In the genomic region with DNA sequence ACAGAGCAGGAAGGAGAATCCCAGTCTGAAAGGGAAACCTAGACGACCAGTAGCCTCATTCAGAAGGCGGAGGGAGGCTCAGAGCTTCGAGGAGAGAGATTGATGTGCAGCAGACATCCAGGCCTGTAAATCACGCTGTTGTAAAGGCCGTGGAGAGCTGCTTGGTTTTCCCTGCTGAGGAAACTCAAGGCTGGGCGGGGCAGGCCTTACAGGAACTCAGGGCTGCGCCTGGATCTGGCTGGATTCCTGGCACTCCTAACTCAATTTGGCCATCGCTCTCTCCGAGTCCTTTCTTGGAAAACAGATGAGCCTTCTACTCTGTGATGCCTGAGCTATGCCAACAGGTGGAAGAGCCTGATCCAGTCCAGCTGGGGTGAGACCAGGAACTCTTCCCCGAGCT, we compare ENCODE assay signal across 12 mouse cellular contexts.
DNase-seq lines count a peak whose midpoint lies in the region; ATAC-seq lines count a peak whose summit lies in the region.
"Had no signal": no experiment of that assay in that cellular context is flagged by ENCODE, and none has a peak within 500 bp of the region (broad histone marks: within the 10 kb centered on the region; RNA-seq: fewer than 3 reads in every experiment).

No protein-coding gene starts in this region.

- H3K27ac ChIP-seq in heart, embryonic 10.5 days: no peak overlapping the region
- H3K27ac ChIP-seq in liver, embryonic 11.5 days (ENCODE audit: low read depth, low read length): no peak overlapping the region
- no peak overlapping the region for H3K27ac ChIP-seq in midbrain, embryonic 11.5 days (ENCODE audit: low read depth, low read length)
- H3K27ac ChIP-seq: forebrain, embryonic 10.5 days; heart, embryonic 13.5 days; liver, embryonic 13.5 days had no signal

- 75% methylated on average over 10 of the region's 10 CpGs for WGBS in heart, embryonic 10.5 days
- 69% methylated on average over 10 of the region's 10 CpGs for WGBS in liver, embryonic 11.5 days
- WGBS in midbrain, embryonic 11.5 days: 87% methylated on average over 10 of the region's 10 CpGs

- ATAC-seq in liver, embryonic 11.5 days (replicated peaks; ENCODE audit: low FRiP score): no peak
- no peak for ATAC-seq in midbrain, embryonic 11.5 days (ENCODE audit: low FRiP score)

- H3K4me1 ChIP-seq in heart, embryonic 10.5 days: peaks cover 31% of the 10 kb centered on the region
- no peaks in the 10 kb centered on the region for H3K4me1 ChIP-seq in liver, embryonic 11.5 days (replicated peaks; ENCODE audit: control insufficient read depth, insufficient read depth, low read length)
- 0 out of 2 replicates have a peak, but pooled peaks cover 2% of the 10 kb centered on the region for H3K4me1 ChIP-seq in midbrain, embryonic 11.5 days (ENCODE audit: control insufficient read depth, insufficient read depth, low read length)
- H3K4me1 ChIP-seq: liver, embryonic 13.5 days had no signal

- DNase-seq in heart, adult 11 months: peak; percentile 96
- DNase-seq in heart, embryonic 10.5 days (ENCODE audit: low spot score): no peak
- DNase-seq in urinary bladder, postnatal 14 days (ENCODE audit: low spot score): peak; percentile 41
- no peak for DNase-seq in urinary bladder, postnatal 10 days (ENCODE audit: low spot score)
- peak; percentile 45 for DNase-seq in kidney, postnatal 10 days
- no peak for DNase-seq in thymus, postnatal 36 days
- no peak for DNase-seq in liver, embryonic 11.5 days (ENCODE audit: low spot score)
- DNase-seq in midbrain, embryonic 11.5 days (ENCODE audit: low spot score, missing footprints): no peak
- DNase-seq: liver, embryonic 13.5 days; thymus, postnatal 14 days had no signal

- H3K36me3 ChIP-seq in heart, embryonic 10.5 days: no peaks in the 10 kb centered on the region
- H3K36me3 ChIP-seq in liver, embryonic 11.5 days (ENCODE audit: control insufficient read depth, insufficient read depth, low read length): no peaks in the 10 kb centered on the region
- H3K36me3 ChIP-seq in midbrain, embryonic 11.5 days (ENCODE audit: control insufficient read depth, insufficient read depth, low read length): no peaks in the 10 kb centered on the region
- H3K36me3 ChIP-seq: forebrain, embryonic 10.5 days; liver, embryonic 13.5 days had no signal

- no peaks in the 10 kb centered on the region for H3K27me3 ChIP-seq in heart, embryonic 10.5 days (ENCODE audit: insufficient read depth, poor library complexity, severe bottlenecking)
- no peaks in the 10 kb centered on the region for H3K27me3 ChIP-seq in liver, embryonic 11.5 days (replicated peaks; ENCODE audit: control insufficient read depth, insufficient read depth, low read length)
- H3K27me3 ChIP-seq in midbrain, embryonic 11.5 days (ENCODE audit: control insufficient read depth, insufficient read depth, low read length): no peaks in the 10 kb centered on the region
- H3K27me3 ChIP-seq: heart, embryonic 13.5 days; liver, embryonic 13.5 days had no signal

- no peak overlapping the region for H3K9ac ChIP-seq in liver, embryonic 11.5 days (ENCODE audit: low read depth, low read length)
- H3K9ac ChIP-seq in midbrain, embryonic 11.5 days (ENCODE audit: low read length): no peak overlapping the region
- H3K9ac ChIP-seq: heart, embryonic 13.5 days; liver, embryonic 13.5 days had no signal

- H3K9me3 ChIP-seq in heart, embryonic 10.5 days: no peaks in the 10 kb centered on the region
- no peaks in the 10 kb centered on the region for H3K9me3 ChIP-seq in liver, embryonic 11.5 days (ENCODE audit: control insufficient read depth, low read length)
- H3K9me3 ChIP-seq in midbrain, embryonic 11.5 days (ENCODE audit: control insufficient read depth, low read length): no peaks in the 10 kb centered on the region
- H3K9me3 ChIP-seq: forebrain, embryonic 10.5 days; heart, embryonic 13.5 days; liver, embryonic 13.5 days had no signal

- H3K4me3 ChIP-seq in heart, embryonic 10.5 days: no peak overlapping the region
- H3K4me3 ChIP-seq in liver, embryonic 11.5 days (ENCODE audit: low read depth, low read length): no peak overlapping the region
- H3K4me3 ChIP-seq in midbrain, embryonic 11.5 days (ENCODE audit: low read depth, low read length): no peak overlapping the region
- H3K4me3 ChIP-seq: forebrain, embryonic 10.5 days; heart, embryonic 13.5 days; liver, embryonic 13.5 days had no signal

- no peak overlapping the region for H3K4me2 ChIP-seq in liver, embryonic 11.5 days
- H3K4me2 ChIP-seq in midbrain, embryonic 11.5 days: no peak overlapping the region
- H3K4me2 ChIP-seq: heart, embryonic 13.5 days; liver, embryonic 13.5 days had no signal

Comparison
In these comparisons a context has a peak if more than half of its experiments do, and no peak if none do; other contexts are left out.
1. DNase-seq: peak in heart, adult 11 months (single experiment), urinary bladder, postnatal 14 days (single experiment) and kidney, postnatal 10 days (single experiment); none in heart, embryonic 10.5 days (single experiment), urinary bladder, postnatal 10 days (single experiment), thymus, postnatal 36 days (0 of 2), liver, embryonic 11.5 days (single experiment) and midbrain, embryonic 11.5 days (single experiment).